16 mouse cellular contexts compared by ENCODE assay signal in genomic region chr16:33015396-33015907, GRCm38 (mm10).
"Had no signal": no experiment of that assay in that cellular context is flagged by ENCODE, and none has a peak within 500 bp of the region (broad histone marks: within the 10 kb centered on the region; RNA-seq: fewer than 3 reads in every experiment).

No protein-coding gene starts in this region.

- DNase-seq: forebrain, postnatal 0 days; gastrocnemius, postnatal 10 days; heart, postnatal 10 days; kidney, postnatal 10 days; kidney, postnatal 4 days; liver had no signal

- H3K4me1 ChIP-seq: heart, embryonic 12.5 days; hindbrain, embryonic 13.5 days; hindbrain, embryonic 15.5 days; limb, embryonic 10.5 days; limb, embryonic 12.5 days had no signal

- ATAC-seq: forebrain, postnatal 0 days; hindbrain, postnatal 0 days had no signal

- H3K9ac ChIP-seq: forebrain, postnatal 0 days; heart, embryonic 12.5 days; hindbrain, embryonic 13.5 days; hindbrain, embryonic 15.5 days; limb, embryonic 12.5 days had no signal

- H3K4me2 ChIP-seq: heart, embryonic 12.5 days; hindbrain, embryonic 13.5 days; hindbrain, embryonic 15.5 days; limb, embryonic 12.5 days; liver, embryonic 11.5 days had no signal

- H3K4me3 ChIP-seq: heart, embryonic 10.5 days; heart, embryonic 12.5 days; hindbrain, embryonic 13.5 days; hindbrain, embryonic 15.5 days; layer of hippocampus, adult 2 months; left cerebral cortex, adult 2 months; limb, embryonic 10.5 days; limb, embryonic 12.5 days had no signal

- H3K27ac ChIP-seq: heart, embryonic 10.5 days; hindbrain, embryonic 13.5 days; hindbrain, embryonic 15.5 days; hindbrain, postnatal 0 days; layer of hippocampus, adult 2 months; left cerebral cortex, adult 2 months; limb, embryonic 10.5 days; limb, embryonic 12.5 days had no signal

- H3K9me3 ChIP-seq: heart, embryonic 10.5 days; heart, embryonic 12.5 days; hindbrain, embryonic 13.5 days; hindbrain, embryonic 15.5 days; limb, embryonic 10.5 days; limb, embryonic 12.5 days had no signal

- H3K27me3 ChIP-seq: heart, embryonic 12.5 days; hindbrain, embryonic 13.5 days; hindbrain, embryonic 15.5 days; limb, embryonic 12.5 days had no signal
